Mouse (Mus musculus) spleen, embryonic (tissue): Measurements from ENCODE around the gene 1700049E17Rik1.
"Not testable (repeated sequence)": the region's sequence is repeated elsewhere in the genome, so short reads cannot be mapped to it uniquely, and the experiment has no call there.

Experiments
- CTCF ChIA-PET: fragments of 350-600 bp; sonication (Branson Sonifier 250); formaldehyde crosslinking; loops from one replicate; lab custom pipeline; 2022; lab: Charles Lee

1700049E17Rik1 gene

GRCm38 (mm10) chr14:41924649-41925048 is at the start of gene 1700049E17Rik1:
TSS of gene 1700049E17Rik1 (plus strand) at chr14:41924949.
- CTCF ChIA-PET, result not testable (repeated sequence)

GRCm38 (mm10) chr14:41907190-41907589 is 17.6 kb upstream of the 1700049E17Rik1 start, which contains the start of gene Gm7980:
TSS of gene Gm7980 (minus strand) at chr14:41907290.
- CTCF ChIA-PET, result not testable (repeated sequence)

GRCm38 (mm10) chr14:41943695-41944094 is 18.9 kb downstream of the 1700049E17Rik1 start, which contains the start of gene 1700024B05Rik:
TSS of gene 1700024B05Rik (plus strand) at chr14:41943995.
- CTCF ChIA-PET, result not testable (repeated sequence)

GRCm38 (mm10) chr14:41964095-41964494 is 39.3 kb downstream of the 1700049E17Rik1 start:
- CTCF ChIA-PET, result not testable (repeated sequence)

- CTCF ChIA-PET, result not testable (repeated sequence)
Measured at GRCm38 (mm10) chr14:41967827-41968226, 43.1 kb downstream of the 1700049E17Rik1 start, which contains the start of gene Gm6401. TSS of gene Gm6401 (minus strand) at chr14:41967927.

- CTCF ChIA-PET, result not testable (repeated sequence)
Measured at GRCm38 (mm10) chr14:41968596-41968995, 43.8 kb downstream of the 1700049E17Rik1 start.
